Mouse (Mus musculus): Measurements from ENCODE around the gene Tprgl.

Tprgl gene

GRCm38 (mm10) chr4:154159002-154159401, 1.5 kb downstream of the Tprgl start:
- DNase-seq: peak; percentile 89 to 90

- DNase-seq: no peak
These were observed 2.4 kb downstream of the Tprgl start for GRCm38 (mm10) chr4:154157970-154158662.

- no peak for DNase-seq
These were observed 4.4 kb downstream of the Tprgl start for GRCm38 (mm10) chr4:154156050-154156449.

GRCm38 (mm10) chr4:154154104-154154503, 6.4 kb downstream of the Tprgl start:
- no peak for DNase-seq

- no peak for DNase-seq
These were observed 14.1 kb downstream of the Tprgl start for GRCm38 (mm10) chr4:154146342-154146741.

- DNase-seq: no peak
These were observed 15.8 kb downstream of the Tprgl start for GRCm38 (mm10) chr4:154144712-154145111.

- DNase-seq: peak; percentile 86
These were observed 18.0 kb downstream of the Tprgl start, which contains the start of gene Wrap73 for GRCm38 (mm10) chr4:154142211-154143040. Wrap73 (plus strand) TSS chr4:154142372.

GRCm38 (mm10) chr4:154141009-154141867, 19.2 kb downstream of the Tprgl start:
- DNase-seq: peak; percentile 20 to 33

- peak; percentile 35 to 53 for DNase-seq
These were observed 20.1 kb downstream of the Tprgl start for GRCm38 (mm10) chr4:154140213-154141008.

- DNase-seq: no peak
These were observed 20.5 kb downstream of the Tprgl start, which contains the start of gene Trp73 for GRCm38 (mm10) chr4:154140182-154140212. Trp73 (minus strand) TSS chr4:154140208.

- peak; percentile 42 to 48 for DNase-seq
These were observed 20.7 kb downstream of the Tprgl start for GRCm38 (mm10) chr4:154139671-154140181.

GRCm38 (mm10) chr4:154137139-154137538, 23.3 kb downstream of the Tprgl start:
- DNase-seq: no peak

GRCm38 (mm10) chr4:154134803-154135202, 25.7 kb downstream of the Tprgl start:
- no peak for DNase-seq

GRCm38 (mm10) chr4:154131894-154132293, 28.6 kb downstream of the Tprgl start:
- no peak for DNase-seq

GRCm38 (mm10) chr4:154129950-154130349, 30.5 kb downstream of the Tprgl start:
- DNase-seq: no peak

GRCm38 (mm10) chr4:154127273-154127672, 33.2 kb downstream of the Tprgl start:
- no peak for DNase-seq

- DNase-seq: no peak
These were observed 35.3 kb downstream of the Tprgl start for GRCm38 (mm10) chr4:154125202-154125601.

- DNase-seq: no peak
These were observed 36.9 kb downstream of the Tprgl start for GRCm38 (mm10) chr4:154123553-154123952.

- DNase-seq: no peak
These were observed 38.1 kb downstream of the Tprgl start for GRCm38 (mm10) chr4:154122374-154122773.

GRCm38 (mm10) chr4:154121800-154122199, 38.7 kb downstream of the Tprgl start:
- DNase-seq: no peak

GRCm38 (mm10) chr4:154119208-154119607, 41.3 kb downstream of the Tprgl start:
- DNase-seq: no peak

GRCm38 (mm10) chr4:154118782-154119181, 41.7 kb downstream of the Tprgl start:
- DNase-seq: no peak

GRCm38 (mm10) chr4:154116421-154116820, 44.0 kb downstream of the Tprgl start:
- DNase-seq: no peak

Data from B cell, adult 2 months (primary cell).